ENCODE assay signal across 36 mouse cellular contexts in the genomic region with DNA sequence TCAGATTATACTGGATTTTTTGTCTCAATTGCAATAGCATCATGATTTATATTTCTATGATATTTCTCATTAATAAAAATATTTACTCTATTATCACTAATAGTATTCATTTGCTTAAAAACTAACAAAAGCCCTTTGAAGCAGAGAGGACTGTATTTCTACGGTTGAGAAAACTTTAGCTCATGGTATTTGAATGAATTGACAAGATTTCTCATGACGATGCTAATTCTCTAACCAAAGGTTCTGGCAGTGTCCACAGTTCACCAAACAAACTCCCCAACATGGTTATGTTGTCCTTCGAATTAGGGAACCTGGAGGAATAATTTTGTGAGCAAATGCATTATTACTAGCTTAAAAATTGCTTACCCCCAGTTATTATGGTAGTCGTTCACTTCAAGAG.
"Had no signal": no experiment of that assay in that cellular context is flagged by ENCODE, and none has a peak within 500 bp of the region (broad histone marks: within the 10 kb centered on the region; RNA-seq: fewer than 3 reads in every experiment).

No protein-coding gene starts in this region.

- H3K9ac ChIP-seq: heart, embryonic 12.5 days; heart, embryonic 13.5 days; heart, embryonic 15.5 days; hindbrain, embryonic 12.5 days; hindbrain, embryonic 13.5 days; hindbrain, embryonic 14.5 days; hindbrain, embryonic 15.5 days; intestine, embryonic 15.5 days; kidney, embryonic 15.5 days had no signal

- H3K27ac ChIP-seq: heart, embryonic 10.5 days; heart, embryonic 13.5 days; heart, embryonic 15.5 days; hindbrain, embryonic 10.5 days; hindbrain, embryonic 12.5 days; hindbrain, embryonic 13.5 days; hindbrain, embryonic 14.5 days; hindbrain, embryonic 15.5 days; hindbrain, postnatal 0 days; intestine, embryonic 15.5 days; kidney, embryonic 15.5 days; kidney, postnatal 0 days; layer of hippocampus, adult 2 months; left cerebral cortex, adult 2 months had no signal

- H3K4me1 ChIP-seq: heart, embryonic 10.5 days; heart, embryonic 12.5 days; heart, embryonic 13.5 days; heart, embryonic 15.5 days; hindbrain, embryonic 10.5 days; hindbrain, embryonic 12.5 days; hindbrain, embryonic 13.5 days; hindbrain, embryonic 15.5 days; intestine, embryonic 15.5 days; kidney, embryonic 15.5 days had no signal

- ATAC-seq: hindbrain, embryonic 16.5 days; hindbrain, postnatal 0 days; inflammation-experienced regulatory T-cells, adult 6 months; intestine, embryonic 15.5 days; intestine, embryonic 16.5 days; intestine, postnatal 0 days had no signal

- H3K4me2 ChIP-seq: heart, embryonic 11.5 days; heart, embryonic 12.5 days; heart, embryonic 13.5 days; heart, embryonic 15.5 days; hindbrain, embryonic 12.5 days; hindbrain, embryonic 13.5 days; hindbrain, embryonic 14.5 days; hindbrain, embryonic 15.5 days; intestine, embryonic 15.5 days; kidney, embryonic 15.5 days had no signal

- H3K27me3 ChIP-seq: heart, embryonic 12.5 days; heart, embryonic 13.5 days; heart, embryonic 15.5 days; hindbrain, embryonic 12.5 days; hindbrain, embryonic 13.5 days; hindbrain, embryonic 15.5 days; intestine, embryonic 15.5 days; kidney, embryonic 15.5 days had no signal

- H3K4me3 ChIP-seq: heart, embryonic 10.5 days; heart, embryonic 12.5 days; heart, embryonic 13.5 days; heart, embryonic 15.5 days; hindbrain, embryonic 10.5 days; hindbrain, embryonic 12.5 days; hindbrain, embryonic 13.5 days; hindbrain, embryonic 15.5 days; intestine, embryonic 15.5 days; kidney, embryonic 15.5 days; layer of hippocampus, adult 2 months; left cerebral cortex, adult 2 months had no signal

- DNase-seq: heart, postnatal 10 days; heart, postnatal 14 days; heart, postnatal 36 days; heart, postnatal 4 days; kidney, adult 11 months; kidney, adult 18-20 months; kidney, adult 2 months; kidney, adult 8-10 months; kidney, adult 9 months; kidney, postnatal 10 days; kidney, postnatal 14 days; kidney, postnatal 25 days; kidney, postnatal 36 days; kidney, postnatal 4 days; layer of hippocampus, adult 9-11 months; layer of hippocampus, postnatal 36 days had no signal

- H3K36me3 ChIP-seq: heart, embryonic 10.5 days; heart, embryonic 12.5 days; heart, embryonic 13.5 days; heart, embryonic 15.5 days; hindbrain, embryonic 10.5 days; hindbrain, embryonic 12.5 days; hindbrain, embryonic 13.5 days; hindbrain, embryonic 15.5 days; intestine, embryonic 15.5 days; kidney, embryonic 15.5 days had no signal

- H3K9me3 ChIP-seq: heart, embryonic 10.5 days; heart, embryonic 12.5 days; heart, embryonic 13.5 days; heart, embryonic 15.5 days; hindbrain, embryonic 10.5 days; hindbrain, embryonic 12.5 days; hindbrain, embryonic 13.5 days; hindbrain, embryonic 15.5 days; intestine, embryonic 15.5 days; kidney, embryonic 15.5 days had no signal
